Mouse (Mus musculus) limb, embryonic 11.5 days (tissue): ENCODE data around the gene Mcmbp. TPM values are rescaled to one million over a fixed set of nuclear protein-coding genes. Genes with fewer than 3 reads are reported as not detected.
A peak's percentile ranks its signal among the peaks of the same experiment; 100 is the strongest.

ENCODE experiments used
- ATAC-seq: fragments of 200-750 bp; cut with Nextera tagmentation; 2 replicates; pipeline ENCODE4 v1.8.0; 2017; ENCODE audit warnings: low read depth; ENCODE audit not compliant: insufficient number of reproducible peaks, low FRiP score, low TSS enrichment
- DNase-seq: peaks from one replicate; pipeline ENCODE4 v3.0.0-alpha.2; 2015; ENCODE audit warnings: low spot score
- H3K27ac ChIP-seq: fragments of 300-500 bp; sonication (generic); replicated peaks from 2 replicates; pipeline ENCODE4 v1.5.1; 2014; ENCODE audit warnings: low read depth, mild to moderate bottlenecking, low read length
- H3K27me3 ChIP-seq: fragments of 300-500 bp; sonication (generic); 2 replicates; pipeline ENCODE4 v1.6.1; 2014; ENCODE audit warnings: mild to moderate bottlenecking, low read length, mixed read lengths; ENCODE audit not compliant: control insufficient read depth, insufficient read depth
- H3K36me3 ChIP-seq: fragments of 300-500 bp; sonication (generic); 2 replicates; pipeline ENCODE4 v1.6.1; 2014; ENCODE audit warnings: mild to moderate bottlenecking, low read length, moderate library complexity, mixed read lengths; ENCODE audit not compliant: control insufficient read depth, insufficient read depth
- H3K4me1 ChIP-seq: fragments of 300-500 bp; sonication (generic); 2 replicates; pipeline ENCODE4 v1.6.1; 2014; ENCODE audit warnings: low read length, mixed read lengths; ENCODE audit not compliant: control insufficient read depth, insufficient read depth
- H3K4me2 ChIP-seq: fragments of 300-500 bp; sonication (generic); 2 replicates; pipeline ENCODE4 v1.6.1; 2014; ENCODE audit warnings: low read depth, mild to moderate bottlenecking, moderate library complexity; ENCODE audit not compliant: severe bottlenecking
- H3K4me3 ChIP-seq: fragments of 300-500 bp; sonication (generic); 2 replicates; pipeline ENCODE4 v1.5.1; 2014; ENCODE audit warnings: low read depth, low read length
- H3K9ac ChIP-seq: fragments of 300-500 bp; sonication (generic); 2 replicates; pipeline ENCODE4 v1.6.1; 2014; ENCODE audit warnings: mild to moderate bottlenecking, low read length
- H3K9me3 ChIP-seq: fragments of 300-500 bp; sonication (generic); 2 replicates; pipeline ENCODE4 v1.6.1; 2016; ENCODE audit warnings: low read length; ENCODE audit not compliant: control insufficient read depth
- WGBS: fragments of 180-500 bp; shearing (Covaris S2); extraction: QIAGEN DNeasy Blood & Tissue Kit; methylation state at CpG from one replicate; pipeline ENCODE4 v1.1.7; 2014; 5-methylcytosine and 5-hydroxymethylcytosine counted together
- polyA plus RNA-seq: library from polyadenylated mRNA; unstranded; fragments of >200 nt; fragmentation: Nextera tagmentation; extraction: Ambion mirVana; gene quantifications from 2 replicates; pipeline ENCODE4 v1.2.1, GENCODE M21; 2014

The Mcmbp gene
- 82.6 and 90.3 TPM in 2 replicates for polyA plus RNA-seq

GRCm38 (mm10) chr7:128740334-128740733 lies at the start of gene Mcmbp:
Gene Mcmbp (minus strand): TSS chr7:128740495.
- Histone ChIP-seq H3K9me3 (no peaks in the 10 kb centered on the region), H3K4me2 (peak within 1 kb of the TSS; percentile 74), H3K4me1 (peaks cover 7% of the 10 kb centered on the region), H3K27ac (peak within 1 kb of the TSS; percentile 72), H3K9ac (peak within 1 kb of the TSS; percentile 97), H3K36me3 (no peaks in the 10 kb centered on the region), H3K4me3 (peak within 1 kb of the TSS; percentile 76), H3K27me3 (no peaks in the 10 kb centered on the region)
- DNase-seq (peak; percentile 98), ATAC-seq (peak; percentile 83)
- WGBS, result under 1% methylated on average over 32 of the region's 35 CpGs

- no peak overlapping the region for H3K4me2 ChIP-seq
- no peak overlapping the region for H3K27ac ChIP-seq
- no peaks in the 10 kb centered on the region for H3K27me3 ChIP-seq
- no peak for ATAC-seq
- 80% methylated on average over 4 of the region's 4 CpGs for WGBS
- no peak overlapping the region for H3K9ac ChIP-seq
- no peak overlapping the region for H3K4me3 ChIP-seq
- H3K9me3 ChIP-seq, result no peaks in the 10 kb centered on the region
- no peaks in the 10 kb centered on the region for H3K4me1 ChIP-seq
- DNase-seq, result no peak
- H3K36me3 ChIP-seq, result no peaks in the 10 kb centered on the region; the same call in 1 of the 2 replicates
Measured at GRCm38 (mm10) chr7:128790045-128790444, 49.8 kb upstream of the Mcmbp start.

- Histone ChIP-seq H3K4me3 (no peak overlapping the region), H3K36me3 (peaks cover 12% of the 10 kb centered on the region; the same call in 1 of the 2 replicates), H3K27me3 (no peaks in the 10 kb centered on the region), H3K4me2 (no peak overlapping the region), H3K9me3 (no peaks in the 10 kb centered on the region), H3K27ac (no peak overlapping the region), H3K4me1 (no peaks in the 10 kb centered on the region), H3K9ac (no peak overlapping the region)
- 92% methylated on average over 3 of the region's 3 CpGs for whole genome bisulfite sequencing
- ATAC-seq, result no peak
- no peak for DNase-seq
Measured at GRCm38 (mm10) chr7:128781846-128782245, 41.6 kb upstream of the Mcmbp start.

GRCm38 (mm10) chr7:128779305-128779704 lies 39.0 kb upstream of the Mcmbp start:
- Histone ChIP-seq H3K36me3 (peaks cover 11% of the 10 kb centered on the region; the same call in 1 of the 2 replicates), H3K4me2 (no peak overlapping the region), H3K9me3 (no peaks in the 10 kb centered on the region), H3K27me3 (no peaks in the 10 kb centered on the region), H3K27ac (no peak overlapping the region), H3K4me1 (no peaks in the 10 kb centered on the region), H3K4me3 (no peak overlapping the region), H3K9ac (no peak overlapping the region)
- WGBS, result 58% methylated on average over 6 of the region's 6 CpGs
- ATAC-seq (no peak), DNase-seq (peak; percentile 74)

- Histone ChIP-seq H3K27me3 (no peaks in the 10 kb centered on the region), H3K4me3 (no peak overlapping the region), H3K4me1 (no peaks in the 10 kb centered on the region), H3K36me3 (peaks cover 12% of the 10 kb centered on the region; the same call in 1 of the 2 replicates), H3K4me2 (no peak overlapping the region), H3K27ac (no peak overlapping the region), H3K9ac (no peak overlapping the region), H3K9me3 (no peaks in the 10 kb centered on the region)
- no peak for ATAC-seq
- 70% methylated on average over 6 of the region's 6 CpGs for WGBS
- no peak for DNase-seq
Measured at GRCm38 (mm10) chr7:128777201-128777600, 36.9 kb upstream of the Mcmbp start.

GRCm38 (mm10) chr7:128766696-128767095 lies 26.4 kb upstream of the Mcmbp start:
- no peak for ATAC-seq

GRCm38 (mm10) chr7:128758948-128759347 lies 18.7 kb upstream of the Mcmbp start:
- Histone ChIP-seq H3K4me3 (no peak overlapping the region), H3K4me2 (no peak overlapping the region), H3K9ac (no peak overlapping the region), H3K9me3 (no peaks in the 10 kb centered on the region), H3K36me3 (peaks cover 30% of the 10 kb centered on the region), H3K27me3 (no peaks in the 10 kb centered on the region), H3K4me1 (no peaks in the 10 kb centered on the region), H3K27ac (no peak overlapping the region)
- 94% methylated on average over 4 of the region's 4 CpGs for WGBS
- no peak for ATAC-seq
- no peak for DNase-seq

More at GRCm38 (mm10) chr7:128766696-128767095, 26.4 kb upstream of the Mcmbp start:
- H3K27ac ChIP-seq, result no peak overlapping the region
- H3K27me3 ChIP-seq, result no peaks in the 10 kb centered on the region
- H3K4me1 ChIP-seq, result no peaks in the 10 kb centered on the region
- no peak overlapping the region for H3K4me3 ChIP-seq
- no peak for DNase-seq
- H3K36me3 ChIP-seq, result peaks cover 34% of the 10 kb centered on the region
- no peaks in the 10 kb centered on the region for H3K9me3 ChIP-seq
- H3K4me2 ChIP-seq, result no peak overlapping the region
- H3K9ac ChIP-seq, result no peak overlapping the region

GRCm38 (mm10) chr7:128755396-128755795 lies 15.1 kb upstream of the Mcmbp start:
- no peak overlapping the region for H3K27ac ChIP-seq

GRCm38 (mm10) chr7:128752012-128752411 lies 11.7 kb upstream of the Mcmbp start:
- no peak overlapping the region for H3K9ac ChIP-seq
- DNase-seq (no peak), ATAC-seq (no peak)
- H3K9me3 ChIP-seq, result no peaks in the 10 kb centered on the region
- H3K4me2 ChIP-seq, result no peak overlapping the region
- no peak overlapping the region for H3K4me3 ChIP-seq
- peaks cover 18% of the 10 kb centered on the region for H3K36me3 ChIP-seq
- no peaks in the 10 kb centered on the region for H3K27me3 ChIP-seq
- no peaks in the 10 kb centered on the region for H3K4me1 ChIP-seq
- WGBS, result 90% methylated on average over 4 of the region's 4 CpGs
- H3K27ac ChIP-seq, result no peak overlapping the region

More at GRCm38 (mm10) chr7:128755396-128755795, 15.1 kb upstream of the Mcmbp start:
- H3K4me1 ChIP-seq, result no peaks in the 10 kb centered on the region
- 87% methylated on average over 1 of the region's 1 CpGs for WGBS
- no peaks in the 10 kb centered on the region for H3K27me3 ChIP-seq
- H3K4me3 ChIP-seq, result no peak overlapping the region
- no peaks in the 10 kb centered on the region for H3K9me3 ChIP-seq
- no peak overlapping the region for H3K9ac ChIP-seq
- ATAC-seq, result no peak
- H3K36me3 ChIP-seq, result peaks cover 22% of the 10 kb centered on the region
- no peak overlapping the region for H3K4me2 ChIP-seq
- no peak for DNase-seq
